Mouse (Mus musculus) lung, embryonic 16.5 days (tissue): ENCODE measurements at regions not wholly inside any gene's neighbourhood (a gene's known extent, or its start where the extent isn't known, plus 50 kb on each side); places are given as distances from the start of the nearest gene placed in this dataset.

Experiments used
- ATAC-seq: fragments of 200-750 bp; cut with Nextera tagmentation; 2 replicates; pipeline ENCODE4 v1.8.0; 2017; ENCODE audit warnings: low read depth, mild to moderate bottlenecking, moderate library complexity
- H3K27ac ChIP-seq: fragments of 300-500 bp; sonication (generic); 2 replicates; pipeline ENCODE4 v1.5.1; 2014; ENCODE audit warnings: mild to moderate bottlenecking, control low read depth, low read length
- H3K27me3 ChIP-seq: fragments of 300-500 bp; sonication (generic); 2 replicates; pipeline ENCODE4 v1.6.1; 2014; ENCODE audit warnings: low read depth, low read length, mixed read lengths; ENCODE audit not compliant: control insufficient read depth, insufficient read depth
- H3K36me3 ChIP-seq: fragments of 300-500 bp; sonication (generic); 2 replicates; pipeline ENCODE4 v1.6.1; 2014; ENCODE audit warnings: low read length; ENCODE audit not compliant: control insufficient read depth, insufficient read depth
- H3K4me1 ChIP-seq: fragments of 300-500 bp; sonication (generic); replicated peaks from 2 replicates; pipeline ENCODE4 v1.6.1; 2014; ENCODE audit warnings: low read length, mixed read lengths; ENCODE audit not compliant: control insufficient read depth, insufficient read depth
- H3K4me2 ChIP-seq: fragments of 300-500 bp; sonication (generic); 2 replicates; pipeline ENCODE4 v1.6.1; 2014; ENCODE audit warnings: low read depth, low read length, control low read depth
- H3K4me3 ChIP-seq: fragments of 300-500 bp; sonication (generic); 2 replicates; pipeline ENCODE4 v1.5.1; 2014; ENCODE audit warnings: mild to moderate bottlenecking, low read length, control low read depth
- H3K9ac ChIP-seq: fragments of 300-500 bp; sonication (generic); 2 replicates; pipeline ENCODE4 v1.6.1; 2014; ENCODE audit warnings: low read length, control low read depth
- H3K9me3 ChIP-seq: fragments of 300-500 bp; sonication (generic); 2 replicates; pipeline ENCODE4 v1.6.1; 2016; ENCODE audit warnings: low read length; ENCODE audit not compliant: control insufficient read depth
- WGBS: fragments of 180-500 bp; shearing (Covaris S2); extraction: QIAGEN DNeasy Blood & Tissue Kit; methylation state at CpG from one replicate; pipeline ENCODE4 v1.1.7; 2014; 5-methylcytosine and 5-hydroxymethylcytosine counted together

- no peak for ATAC-seq
- H3K27ac ChIP-seq: no peak overlapping the region
- 0 out of 2 replicates have a peak, but pooled peaks cover 2% of the 10 kb centered on the region for H3K4me1 ChIP-seq
- no peak overlapping the region for H3K4me3 ChIP-seq
- no peak overlapping the region for H3K9ac ChIP-seq
- H3K36me3 ChIP-seq: no peaks in the 10 kb centered on the region
- 81% methylated on average over 3 of the region's 3 CpGs for WGBS
- H3K4me2 ChIP-seq: no peak overlapping the region
- no peaks in the 10 kb centered on the region for H3K9me3 ChIP-seq
- H3K27me3 ChIP-seq: no peaks in the 10 kb centered on the region
Measured at GRCm38 (mm10) chr13:30036071-30036470, 50.2 kb upstream of the E2f3 start.
